Mouse (Mus musculus): ENCODE measurements around the gene Olfr190.

DNA sequence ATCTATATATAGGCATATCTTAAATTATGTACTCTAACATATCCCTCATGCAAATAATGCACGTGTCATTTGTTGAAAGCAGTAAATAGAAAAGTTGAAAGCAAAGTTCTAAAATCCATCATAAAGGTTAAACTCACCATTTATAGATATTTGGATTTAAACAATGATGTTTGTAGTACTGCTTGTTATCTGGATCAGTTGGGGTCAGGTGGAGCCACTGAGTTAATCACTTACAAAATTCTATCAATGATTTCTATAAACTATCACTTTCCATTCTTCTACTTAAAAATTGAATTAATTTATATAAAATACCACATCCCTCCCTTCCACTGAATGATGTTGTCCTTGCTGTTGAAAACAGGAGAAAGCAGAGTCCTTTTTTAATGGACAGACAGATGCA lies 28.9 kb downstream of the Olfr190 start:
- TF ChIP-seq CTCF (IDR thresholded peaks at IDR 0.05; ENCODE audit: insufficient read depth, low read depth, low read length) (no peak), POLR2A (IDR thresholded peaks at IDR 0.05; ENCODE audit: insufficient read depth, low read depth, low read length) (no peak)
